Mouse (Mus musculus) mesoderm, embryonic 11.5 days (tissue): ENCODE data around the gene Ndufs3.

Source experiments
- DNase-seq: peaks from one replicate; pipeline ENCODE4 v3.0.0-alpha.2; 2012; ENCODE audit warnings: low read depth, low spot score

Gene Ndufs3

DNA sequence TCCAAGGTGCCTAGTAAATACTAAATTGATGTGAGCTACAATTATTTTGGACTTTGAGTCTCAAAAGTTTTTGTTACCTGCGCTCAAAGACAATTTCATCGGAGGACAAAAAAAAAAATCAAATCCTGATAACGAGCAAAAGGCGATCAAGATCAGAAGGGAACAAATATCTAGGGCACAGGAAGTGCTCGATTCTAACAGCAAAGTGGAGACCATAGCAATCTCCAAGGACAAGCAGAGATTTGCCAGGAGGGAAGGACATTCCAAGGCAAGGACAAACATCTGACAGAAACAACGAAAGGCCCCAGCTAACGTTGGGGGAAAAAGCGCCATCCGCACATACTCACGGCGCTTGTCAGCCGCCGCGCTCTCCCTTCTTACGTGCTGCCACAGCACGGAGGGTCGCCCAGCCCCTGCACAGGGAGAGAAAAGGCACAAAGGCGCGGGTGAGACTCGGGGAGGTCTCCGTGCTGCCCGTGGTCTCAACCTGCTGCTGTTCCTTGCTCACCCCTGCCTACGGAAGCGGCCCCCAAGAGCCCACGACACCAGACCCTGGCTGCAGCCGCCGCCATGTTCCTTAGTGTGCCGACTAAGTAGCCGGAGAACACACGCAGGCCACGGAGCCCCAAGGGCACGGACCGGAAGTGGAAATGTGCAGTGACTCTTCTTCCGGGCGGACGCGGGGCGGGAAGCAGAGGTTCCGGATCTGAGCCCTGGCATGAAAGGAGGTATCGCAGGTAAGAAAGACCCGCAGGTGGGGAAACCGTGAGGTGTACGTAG lies at the start of gene Ndufs3, which contains the start of gene Kbtbd4:
Ndufs3 (minus strand) TSS at position 752 of the 780 bp plus-strand sequence.
Kbtbd4 (plus strand) TSS at position 665 of the 780 bp plus-strand sequence.
- peak; percentile 94 for DNase-seq

DNA sequence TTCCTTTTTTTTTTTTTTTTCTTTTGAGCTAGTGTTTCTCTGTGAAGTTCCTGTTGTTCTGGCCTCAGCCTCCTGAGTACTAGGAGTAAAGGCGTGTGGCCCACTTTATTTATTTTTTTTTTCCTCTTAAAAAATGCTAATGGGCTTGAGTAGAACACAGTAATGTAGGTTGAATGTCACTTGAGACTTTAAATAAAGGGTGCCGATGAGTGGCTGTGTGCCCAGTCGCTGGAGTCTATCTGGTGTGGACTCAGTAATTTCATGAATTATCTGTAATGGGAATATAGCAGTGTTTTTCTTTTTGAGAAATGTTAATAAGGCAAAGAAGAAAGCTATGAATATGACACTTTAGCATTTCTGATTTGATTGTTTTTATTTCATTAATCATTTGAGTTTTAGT lies 48.8 kb upstream of the Ndufs3 start:
- DNase-seq, result no peak

DNA sequence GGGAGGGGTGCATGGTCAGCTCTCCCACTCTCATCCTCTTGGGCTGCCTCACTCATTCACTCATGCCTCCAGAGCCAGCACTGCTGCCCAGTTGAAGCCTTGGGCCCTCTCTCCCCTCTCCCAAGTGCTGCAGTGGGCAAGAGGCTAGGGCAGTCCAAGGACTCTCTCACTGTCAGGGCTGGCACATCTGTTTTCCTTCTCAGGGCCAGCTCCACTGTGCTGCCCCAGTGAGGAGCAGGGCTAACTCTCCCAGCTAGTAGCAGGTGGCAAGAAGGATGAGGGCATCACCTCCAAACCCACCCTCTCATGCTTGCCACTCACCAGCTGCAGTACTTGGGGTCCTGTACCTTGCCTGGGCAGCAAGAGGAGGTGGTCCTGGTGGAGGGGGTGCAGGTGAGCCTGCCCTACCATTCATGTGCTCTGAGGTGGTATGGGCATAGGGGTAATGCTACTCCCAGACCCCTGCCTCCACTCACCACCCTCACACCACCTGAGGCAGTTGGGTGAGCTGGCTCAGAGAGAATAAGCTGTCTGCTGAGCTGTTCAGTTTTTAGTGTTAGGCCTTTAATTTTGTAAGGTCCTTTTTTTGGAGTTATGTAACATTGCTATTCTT lies 46.1 kb upstream of the Ndufs3 start:
- no peak for DNase-seq

DNA sequence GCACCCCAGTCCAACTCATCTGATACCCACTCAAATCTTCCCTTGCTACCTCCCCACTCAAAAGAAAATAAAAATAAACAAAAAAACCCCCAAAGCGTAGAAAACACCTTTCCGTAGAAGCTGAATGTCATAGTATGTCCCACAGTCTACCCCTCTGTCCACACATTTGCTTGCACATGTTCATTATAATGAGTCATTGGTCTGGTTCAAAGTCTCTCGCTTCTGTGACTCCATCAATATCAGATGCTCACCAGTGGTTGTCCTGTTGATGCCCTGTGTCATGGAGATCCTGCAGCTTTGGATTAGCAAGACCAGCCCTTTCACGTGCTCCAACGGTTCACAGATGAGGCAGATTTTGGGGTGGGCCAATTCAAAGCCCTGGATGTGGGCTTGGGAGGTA lies 45.5 kb upstream of the Ndufs3 start:
- DNase-seq, result no peak

DNA sequence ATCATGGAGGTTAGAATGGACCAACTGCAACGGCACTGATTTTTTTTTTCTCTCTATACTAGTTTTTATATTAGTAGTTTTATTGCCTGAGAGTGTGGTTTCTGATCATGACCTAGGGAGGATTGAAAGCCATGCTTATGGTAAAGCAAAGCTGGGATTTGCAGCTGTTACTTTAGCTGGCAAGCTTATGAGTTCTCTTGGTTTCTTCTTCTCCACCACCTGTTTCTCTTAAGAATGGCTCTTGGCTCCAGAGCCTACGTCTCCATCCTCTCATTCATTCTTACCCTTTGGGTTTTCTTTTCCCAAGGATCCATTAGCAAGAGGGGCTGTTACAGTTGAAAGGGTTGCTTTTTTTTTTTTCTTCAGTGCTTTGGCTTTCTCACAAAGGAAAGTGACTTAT lies 37.1 kb upstream of the Ndufs3 start:
- DNase-seq, result no peak

DNA sequence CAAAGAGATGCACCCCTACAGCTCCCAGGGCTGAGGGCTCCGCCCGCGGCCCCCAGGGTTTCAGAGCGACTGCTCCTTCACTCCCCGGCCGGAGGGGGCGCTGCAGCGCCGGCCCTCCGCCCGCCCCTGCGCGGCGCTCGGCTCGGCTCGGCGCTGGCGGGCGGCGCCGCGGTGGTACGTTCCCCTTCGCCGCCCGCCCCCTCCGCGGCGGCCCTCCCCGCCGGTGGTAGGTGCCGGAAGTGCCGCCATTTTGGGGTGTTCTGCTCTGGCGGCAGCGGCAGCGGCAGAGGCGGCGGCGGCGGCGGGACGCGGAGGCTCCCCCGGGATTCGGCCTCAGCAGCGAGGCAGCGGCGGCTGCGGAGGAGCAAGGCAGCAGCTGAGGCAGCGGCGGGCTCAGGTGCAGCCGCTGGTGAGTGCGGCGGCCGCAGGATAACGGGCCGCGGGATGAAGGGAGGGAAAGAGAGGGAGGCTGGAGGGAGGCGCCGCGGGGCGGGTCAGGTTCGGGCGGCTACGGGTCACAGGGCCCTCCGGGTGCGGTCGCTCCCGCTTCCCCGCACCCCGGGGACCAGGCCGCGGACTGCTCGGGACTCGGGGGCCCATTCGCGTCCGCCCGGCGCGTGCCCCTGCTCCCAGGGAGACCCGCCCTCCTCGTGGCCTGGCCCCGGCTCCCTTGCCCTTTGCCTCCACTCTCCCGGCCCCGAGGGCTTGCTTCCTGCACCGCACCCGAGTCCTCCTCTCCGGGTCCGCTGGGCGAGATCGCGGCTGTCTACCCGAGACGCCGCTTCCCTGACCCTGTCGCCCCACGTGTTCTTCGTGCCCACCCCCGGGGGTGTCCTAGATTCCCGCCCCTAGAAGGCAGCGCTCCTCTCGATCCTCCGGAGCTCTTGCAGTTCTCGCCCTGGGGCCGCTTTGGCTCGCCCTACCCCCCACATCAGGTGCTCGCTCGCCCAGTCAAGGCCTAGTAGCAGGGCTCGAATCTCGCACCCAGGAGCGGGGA lies 35.9 kb upstream of the Ndufs3 start, which contains the start of gene Celf1:
Celf1 (plus strand) TSS at position 150 of the 997 bp plus-strand sequence.
- DNase-seq, result peak; percentile 87

DNA sequence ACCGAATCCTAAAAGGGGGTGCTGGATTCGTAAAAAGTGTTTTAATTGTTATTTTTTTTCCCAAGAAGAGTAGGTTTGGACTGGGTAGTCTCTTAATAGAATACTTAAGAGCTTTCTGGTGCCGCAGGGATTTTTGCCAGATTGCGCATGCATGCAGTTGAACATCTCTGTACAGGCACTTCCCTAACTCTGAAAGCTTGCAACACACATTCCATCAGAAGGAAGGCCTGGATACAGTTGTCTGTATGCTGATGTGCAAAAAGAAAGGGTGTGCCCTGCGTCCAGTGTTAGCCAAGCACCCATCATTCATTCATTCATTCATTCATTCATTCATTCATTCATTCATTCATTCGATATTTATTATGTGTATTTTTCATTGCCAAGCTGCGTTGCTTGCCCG lies 35.1 kb upstream of the Ndufs3 start:
- DNase-seq, result peak; percentile 15

DNA sequence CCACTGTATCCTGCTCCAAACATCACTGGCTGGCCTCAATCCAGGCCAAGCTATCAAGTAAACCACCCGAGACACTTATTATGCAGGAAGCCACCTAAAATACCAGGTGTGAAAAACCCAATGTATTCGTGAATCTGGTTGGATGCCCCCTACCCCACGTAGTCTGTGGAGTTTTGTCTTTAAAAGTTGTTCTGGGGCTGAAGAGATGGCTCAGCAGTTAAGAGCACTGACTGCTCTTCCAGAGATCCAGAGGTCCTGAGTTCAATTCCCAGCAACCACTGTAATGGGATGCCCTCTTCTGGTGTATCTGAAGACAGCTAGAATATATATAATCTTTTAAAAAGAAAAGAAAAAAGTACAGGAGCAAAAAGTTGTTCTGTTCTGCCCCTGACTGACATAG lies 33.7 kb upstream of the Ndufs3 start:
- no peak for DNase-seq

DNA sequence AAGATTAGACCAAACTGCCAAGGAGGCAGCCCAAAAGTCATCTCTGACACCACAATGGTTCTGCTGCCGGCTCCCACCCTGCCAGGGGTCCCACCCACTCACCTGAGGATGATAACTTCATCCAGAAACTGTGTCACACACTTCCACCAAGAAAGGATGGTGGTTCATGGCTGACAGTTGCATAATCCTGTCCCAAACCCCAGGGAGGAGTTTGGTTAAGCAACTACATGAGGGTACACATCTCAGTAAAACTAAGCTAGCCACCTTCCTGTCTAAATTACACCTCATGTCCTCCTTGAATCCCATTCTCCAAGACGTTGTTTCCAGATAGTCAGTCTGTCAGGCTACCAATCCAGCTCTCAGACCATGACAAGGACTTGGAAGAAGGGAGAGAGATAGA lies 27.6 kb upstream of the Ndufs3 start:
- no peak for DNase-seq

DNA sequence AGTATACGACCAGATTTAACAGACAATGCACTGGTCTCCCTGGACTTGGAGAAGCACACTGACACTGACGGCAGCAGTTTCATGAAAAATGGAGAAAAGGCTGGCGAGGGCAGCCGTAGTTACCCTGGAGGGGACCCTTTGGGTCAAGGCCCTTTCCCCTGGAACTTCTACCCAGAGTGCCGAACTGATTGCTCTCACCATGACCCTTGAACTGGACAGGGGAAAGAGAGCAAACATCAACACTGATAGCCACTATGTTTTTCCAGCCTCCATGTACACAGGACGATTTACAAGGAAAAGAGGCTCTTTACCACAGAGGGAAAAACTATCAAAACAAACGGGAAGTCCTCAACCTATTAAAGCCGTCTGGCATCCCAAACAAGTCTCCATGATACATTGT lies 27.2 kb upstream of the Ndufs3 start:
- DNase-seq, result no peak

DNA sequence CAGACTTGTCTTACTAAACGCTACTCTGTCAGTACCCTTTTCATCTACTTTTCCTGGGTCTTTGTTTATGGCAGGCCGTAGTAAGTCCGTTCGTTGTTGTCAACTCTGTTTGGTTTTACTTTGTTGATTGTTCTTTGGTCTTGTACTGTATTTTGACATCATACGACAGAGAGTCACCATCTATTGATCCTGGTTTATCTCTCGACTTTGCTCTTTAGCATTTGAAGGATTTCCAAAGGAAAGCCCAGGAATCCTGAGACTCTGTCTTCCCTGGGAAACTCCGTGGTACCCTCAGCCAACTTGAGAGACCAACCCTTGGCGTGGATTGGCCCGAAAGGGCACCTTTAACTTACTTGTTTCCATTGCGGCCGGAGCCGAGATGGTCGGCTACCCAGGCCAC lies 23.9 kb upstream of the Ndufs3 start:
- DNase-seq, result no peak

DNA sequence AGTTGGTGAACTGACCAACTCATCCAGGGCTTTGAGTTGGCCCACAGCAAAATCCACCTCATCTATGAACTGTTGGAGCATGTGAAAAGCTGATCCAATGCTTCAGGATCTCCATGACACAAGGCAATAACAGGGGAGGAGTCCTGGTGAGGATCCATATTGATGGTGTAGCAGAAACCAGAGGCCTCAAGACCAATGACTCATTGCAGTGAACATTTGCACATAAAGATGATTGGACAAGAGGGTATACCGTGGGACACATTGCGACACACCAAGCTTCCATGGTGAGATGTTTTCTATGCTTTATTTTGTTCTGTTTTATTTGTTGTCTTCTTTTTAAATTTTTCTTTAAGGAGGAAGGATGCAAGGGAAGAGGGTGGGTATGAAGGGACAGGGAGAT lies 18.0 kb upstream of the Ndufs3 start:
- no peak for DNase-seq

DNA sequence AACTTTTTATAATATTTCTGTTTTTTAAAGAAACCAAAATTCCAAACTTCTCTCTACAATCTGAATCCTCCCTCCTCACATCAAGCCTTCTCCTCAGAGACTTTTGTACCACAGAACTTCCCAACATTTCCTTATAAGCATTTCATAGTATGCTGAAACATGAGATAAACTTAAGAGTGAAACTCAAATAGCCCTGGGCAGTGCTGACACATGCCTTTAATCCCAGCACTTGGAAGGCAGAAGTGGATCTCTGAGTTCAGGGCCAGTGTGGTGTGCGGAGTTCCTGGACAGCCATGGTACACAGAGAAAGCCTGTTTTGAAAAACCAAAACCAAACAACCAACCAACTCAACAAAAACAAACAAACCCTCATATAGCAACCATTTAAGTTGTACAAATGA lies 16.6 kb upstream of the Ndufs3 start:
- no peak for DNase-seq

DNA sequence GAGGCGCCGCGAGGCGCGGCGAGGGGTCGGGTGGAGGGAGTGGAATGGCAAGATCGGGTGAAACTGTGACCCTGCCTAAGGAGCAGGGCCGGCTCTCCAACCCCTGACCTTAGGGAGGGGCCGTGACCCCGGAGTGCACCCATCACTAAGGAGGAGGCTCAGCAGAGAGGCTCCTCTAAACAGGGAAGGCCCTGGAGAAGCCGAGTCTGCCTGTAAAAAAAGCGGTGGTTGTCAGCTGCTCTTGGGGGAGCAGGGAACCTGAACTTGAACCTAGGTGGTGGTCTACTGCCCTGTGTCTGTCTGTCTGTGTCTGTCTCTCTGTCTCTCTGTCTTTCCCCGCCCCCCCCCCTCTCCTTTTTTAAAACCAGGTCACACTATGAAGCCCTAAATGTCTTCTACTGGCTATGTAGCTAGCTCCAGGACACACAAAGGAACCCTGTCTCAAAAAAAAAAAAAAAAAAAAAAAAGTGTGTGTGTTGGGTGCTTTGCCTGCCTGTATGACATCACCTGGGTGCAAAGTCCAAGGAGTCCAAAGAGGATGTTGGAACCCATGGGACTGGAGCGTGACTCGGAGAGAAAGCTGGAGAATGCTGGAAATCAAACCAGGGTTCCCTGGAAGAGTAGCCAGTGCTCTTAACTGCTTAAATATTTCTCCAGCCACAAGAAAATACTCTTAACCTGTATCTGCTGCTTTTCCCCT lies 13.5 kb upstream of the Ndufs3 start:
- DNase-seq, result no peak

DNA sequence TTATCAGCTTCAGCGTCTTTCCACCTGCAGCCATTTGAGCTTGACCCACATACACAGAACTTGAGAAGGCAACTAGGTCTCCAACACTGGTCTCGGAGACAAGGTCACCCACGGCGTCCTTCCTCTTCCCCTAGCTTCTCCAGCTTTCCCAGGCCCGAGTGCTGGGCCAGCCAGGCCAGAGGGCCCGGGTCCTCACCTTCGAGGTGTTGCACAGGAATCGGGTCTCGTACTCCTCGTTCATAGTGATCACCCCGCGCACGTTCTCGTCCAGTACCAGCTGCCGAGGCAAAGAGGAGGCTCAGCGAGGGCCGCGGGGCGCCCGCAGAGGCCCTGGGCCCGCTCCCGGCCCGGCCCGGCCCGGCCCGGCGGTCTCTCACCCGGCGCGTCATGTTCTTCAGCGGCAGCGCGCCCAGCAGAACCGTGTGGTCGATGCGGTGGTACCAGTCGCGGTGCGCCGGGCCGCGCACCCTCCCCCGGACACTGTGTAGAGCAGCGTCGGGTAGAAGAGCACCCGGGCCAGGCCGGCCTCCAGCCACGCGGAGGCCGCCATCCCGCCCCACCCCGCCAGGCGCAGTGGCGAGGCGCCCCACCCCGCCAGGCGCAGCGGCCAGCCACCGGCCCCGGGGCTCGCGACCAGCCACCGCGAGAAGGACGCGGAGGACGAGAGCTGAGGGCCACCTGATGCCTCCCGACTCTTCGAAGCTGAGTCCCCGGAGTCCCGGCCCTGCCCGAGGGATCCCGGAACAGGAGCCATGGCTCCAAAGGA lies 12.8 kb upstream of the Ndufs3 start:
- peak; percentile 74 for DNase-seq

DNA sequence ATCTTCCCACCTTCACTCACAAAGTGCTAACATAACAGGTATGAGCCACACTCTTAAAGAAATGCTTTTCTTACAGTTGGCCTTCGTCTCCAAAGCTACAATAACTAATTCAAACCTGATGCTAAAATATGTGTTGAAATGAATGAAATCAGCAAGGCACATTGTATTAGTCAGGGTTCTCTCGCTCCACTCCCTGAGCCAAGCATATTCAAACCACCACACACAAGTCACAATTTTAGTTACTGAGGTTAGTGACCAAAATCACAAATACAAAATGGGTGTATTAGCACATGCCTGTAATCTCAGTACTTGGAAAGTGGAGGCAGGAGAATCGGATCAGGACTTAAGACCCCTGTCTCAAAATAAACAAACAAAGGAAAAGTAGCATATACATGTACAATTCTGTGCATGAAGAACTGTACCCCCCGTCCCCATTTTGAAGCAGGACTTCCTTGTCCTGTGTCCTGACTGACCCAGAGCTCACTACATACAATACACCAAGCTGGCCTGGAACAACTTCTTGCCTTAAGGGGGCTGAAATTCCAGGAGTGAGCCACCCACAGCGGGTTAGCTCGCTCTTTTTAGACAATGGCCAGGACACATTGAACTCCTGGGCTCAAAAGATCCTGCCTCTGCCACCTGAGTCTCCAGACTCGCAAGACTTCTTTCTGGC lies 12.1 kb upstream of the Ndufs3 start:
- no peak for DNase-seq

DNA sequence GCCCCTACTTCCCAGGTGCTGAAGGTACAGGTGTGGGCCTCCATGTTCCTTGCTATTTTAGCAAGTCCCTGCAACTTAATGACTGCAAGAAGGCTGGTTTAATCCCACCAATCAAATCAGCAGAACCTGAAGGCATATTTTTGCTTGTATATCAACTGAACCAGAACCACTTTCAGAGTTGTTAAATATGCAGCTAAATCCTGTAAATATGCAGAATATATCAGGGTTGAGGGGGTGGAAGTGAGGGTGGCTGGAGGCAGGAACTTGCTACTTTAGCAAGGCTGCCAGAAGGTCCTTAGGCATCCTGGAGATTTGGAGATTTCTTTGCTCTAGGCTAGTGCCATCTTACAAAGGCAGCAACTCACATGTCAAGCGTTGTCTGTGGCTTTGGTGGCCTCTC lies 10.9 kb upstream of the Ndufs3 start:
- DNase-seq, result no peak

DNA sequence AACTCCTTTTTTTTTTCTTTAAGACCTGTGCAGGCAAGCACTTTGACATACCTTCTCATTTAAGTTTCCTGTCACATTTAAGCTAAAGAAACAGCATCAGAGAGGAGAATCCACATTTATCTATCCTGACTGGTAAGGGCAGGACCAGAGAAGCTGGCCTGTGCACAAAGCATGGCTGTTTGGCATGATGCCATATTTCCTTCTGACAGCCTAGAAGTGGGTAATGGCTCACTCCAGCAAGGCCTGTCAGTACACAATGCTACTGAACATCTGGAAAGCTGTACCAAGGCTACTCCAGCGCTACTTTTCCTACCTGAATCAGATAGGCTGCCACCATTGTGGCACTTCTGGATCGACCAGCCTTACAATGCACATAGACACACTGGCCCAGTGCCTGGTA lies 9.0 kb upstream of the Ndufs3 start:
- DNase-seq, result no peak

DNA sequence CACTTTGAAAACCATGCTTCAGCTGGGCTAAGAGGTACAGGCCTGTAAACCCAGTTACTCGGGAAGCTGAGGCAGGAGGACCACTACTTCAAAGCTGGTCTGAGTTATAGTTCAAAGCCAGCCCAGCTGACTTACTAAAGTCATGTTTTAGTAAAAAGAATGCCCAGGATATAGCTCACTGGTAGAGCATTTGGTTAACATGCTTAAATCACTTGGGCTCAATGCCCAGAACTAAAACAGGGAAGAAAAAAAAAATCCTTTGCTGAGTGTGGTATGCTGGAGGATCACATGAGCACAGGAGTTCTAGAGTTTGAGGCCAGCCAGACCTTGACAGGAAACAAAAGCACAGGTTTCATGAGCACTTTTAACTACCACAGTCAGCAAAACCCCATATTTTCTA lies 7.0 kb upstream of the Ndufs3 start:
- DNase-seq, result no peak

DNA sequence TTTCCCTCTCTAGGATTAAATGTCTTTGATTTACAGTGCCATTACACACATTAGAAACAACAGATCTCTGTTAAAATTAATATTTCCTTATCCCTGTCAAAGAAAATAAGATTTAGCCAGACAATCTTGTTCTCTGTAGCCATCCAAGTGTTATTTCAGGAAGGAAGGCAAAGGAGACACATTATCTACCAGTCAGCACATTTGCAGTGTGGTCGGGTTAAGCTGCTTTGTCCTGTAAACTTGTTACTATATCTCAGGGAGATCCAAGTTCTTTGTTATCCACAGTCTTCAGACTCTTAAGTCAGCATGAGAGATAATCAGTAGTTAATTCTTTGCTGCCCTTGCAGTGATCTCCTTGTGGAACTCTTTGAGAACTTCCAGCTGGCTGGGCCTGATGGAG lies 6.2 kb upstream of the Ndufs3 start:
- DNase-seq, result no peak
